Mouse (Mus musculus): ENCODE measurements around the gene Gm20422. TPM values are rescaled to one million over a fixed set of nuclear protein-coding genes. Genes with fewer than 3 reads are reported as not detected.

The Gm20422 gene
- polyA plus RNA-seq, 1 experiment, result not detected

DNA sequence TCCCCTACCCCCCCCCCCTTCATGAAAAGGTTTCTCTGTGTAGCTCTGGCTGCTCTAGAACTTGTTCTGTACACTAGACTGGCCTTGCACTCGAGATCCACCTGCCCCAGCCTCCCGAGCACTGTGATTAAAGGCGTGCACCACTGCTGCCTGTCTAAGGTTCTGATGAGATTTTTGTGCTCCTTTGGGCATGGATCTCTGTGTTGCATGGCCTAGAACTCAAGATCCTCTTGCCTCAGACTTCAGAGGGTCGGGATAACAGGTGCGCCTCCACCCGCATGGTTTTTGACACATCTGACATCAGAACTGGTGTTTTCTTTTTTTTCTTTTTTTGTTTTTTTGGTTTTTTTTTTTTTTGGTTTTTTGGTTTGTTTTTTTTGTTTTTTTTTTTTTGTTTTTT, 29.9 kb upstream of the Gm20422 start:
- Histone ChIP-seq H3K4me3 (ENCODE audit: control insufficient read depth, insufficient read depth, low read length) (no peak overlapping the region), H3K27ac (ENCODE audit: control insufficient read depth, insufficient read depth, low read length) (no peak overlapping the region), H3K36me3 (ENCODE audit: control insufficient read depth, insufficient read depth, low read length) (peaks cover 74% of the 10 kb centered on the region), H3K27me3 (ENCODE audit: control insufficient read depth, insufficient read depth, low read length) (no peaks in the 10 kb centered on the region), H3K4me1 (replicated peaks; ENCODE audit: control insufficient read depth, insufficient read depth, low read length) (peaks cover 8% of the 10 kb centered on the region)
- WGBS, result 85% methylated on average over 6 of the region's 6 CpGs
- no peak for DNase-seq
- TF ChIP-seq CTCF (IDR thresholded peaks at IDR 0.05; ENCODE audit: borderline replicate concordance, control insufficient read depth, extremely low read depth, insufficient read depth, low read length, poor library complexity) (no peak), POLR2A (IDR thresholded peaks at IDR 0.05; ENCODE audit: control insufficient read depth, extremely low read depth, insufficient read depth, low read length, poor library complexity) (no peak)

DNA sequence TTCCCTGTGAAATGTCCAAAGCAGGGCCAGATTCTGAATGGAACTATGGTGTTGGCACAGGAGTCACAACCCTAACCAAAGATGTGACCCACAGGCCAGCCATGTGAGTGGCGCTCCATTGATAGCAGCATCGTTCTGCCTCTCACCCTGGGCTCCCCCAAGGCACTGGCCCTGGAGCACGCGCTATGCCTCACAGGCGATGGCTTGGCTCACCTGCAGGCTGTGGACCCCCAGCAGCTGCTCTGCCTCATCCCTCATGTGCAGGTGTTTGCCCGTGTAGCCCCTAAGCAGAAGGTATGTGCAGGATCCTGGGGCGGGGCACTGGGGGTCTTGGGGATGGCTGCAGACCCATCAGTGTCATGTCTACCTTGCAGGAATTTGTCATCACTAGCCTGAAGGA, 28.7 kb upstream of the Gm20422 start:
- DNase-seq, result no peak
- TF ChIP-seq POLR2A (IDR thresholded peaks at IDR 0.05; ENCODE audit: control insufficient read depth, extremely low read depth, insufficient read depth, low read length, poor library complexity) (no peak), CTCF (IDR thresholded peaks at IDR 0.05; ENCODE audit: borderline replicate concordance, control insufficient read depth, extremely low read depth, insufficient read depth, low read length, poor library complexity) (no peak)
- Histone ChIP-seq H3K4me1 (replicated peaks; ENCODE audit: control insufficient read depth, insufficient read depth, low read length) (peaks cover 3% of the 10 kb centered on the region), H3K27me3 (ENCODE audit: control insufficient read depth, insufficient read depth, low read length) (no peaks in the 10 kb centered on the region), H3K4me3 (ENCODE audit: control insufficient read depth, insufficient read depth, low read length) (no peak overlapping the region), H3K36me3 (ENCODE audit: control insufficient read depth, insufficient read depth, low read length) (peaks cover 85% of the 10 kb centered on the region), H3K27ac (ENCODE audit: control insufficient read depth, insufficient read depth, low read length) (no peak overlapping the region)
- WGBS, result 95% methylated on average over 7 of the region's 7 CpGs

DNA sequence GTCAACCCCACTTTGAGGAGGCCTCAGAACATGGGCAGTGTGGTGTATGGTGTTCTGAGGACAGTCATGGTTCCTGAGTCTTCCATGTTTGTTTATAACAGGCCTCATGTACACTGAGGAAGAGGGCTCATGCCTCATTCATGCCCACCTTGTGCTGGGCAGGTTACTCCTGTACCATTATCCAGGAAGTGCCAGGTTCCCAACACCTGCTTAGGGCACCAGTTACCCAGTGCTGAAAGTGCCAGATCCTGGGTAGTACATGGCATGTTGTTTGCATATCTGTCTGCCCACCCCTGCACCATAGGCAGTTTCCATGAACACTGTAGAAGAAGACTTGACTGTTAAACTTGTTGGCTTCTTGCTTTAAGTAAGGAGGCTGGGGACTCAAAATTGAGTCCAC, 27.5 kb upstream of the Gm20422 start:
- Histone ChIP-seq H3K36me3 (ENCODE audit: control insufficient read depth, insufficient read depth, low read length) (peaks cover 91% of the 10 kb centered on the region), H3K27me3 (ENCODE audit: control insufficient read depth, insufficient read depth, low read length) (no peaks in the 10 kb centered on the region), H3K27ac (ENCODE audit: control insufficient read depth, insufficient read depth, low read length) (no peak overlapping the region), H3K4me3 (ENCODE audit: control insufficient read depth, insufficient read depth, low read length) (no peak overlapping the region), H3K4me1 (replicated peaks; ENCODE audit: control insufficient read depth, insufficient read depth, low read length) (no peaks in the 10 kb centered on the region)
- no peak for TF ChIP-seq POLR2A (IDR thresholded peaks at IDR 0.05; ENCODE audit: control insufficient read depth, extremely low read depth, insufficient read depth, low read length, poor library complexity)
- no peak for TF ChIP-seq CTCF (IDR thresholded peaks at IDR 0.05; ENCODE audit: borderline replicate concordance, control insufficient read depth, extremely low read depth, insufficient read depth, low read length, poor library complexity)
- DNase-seq, result no peak

DNA sequence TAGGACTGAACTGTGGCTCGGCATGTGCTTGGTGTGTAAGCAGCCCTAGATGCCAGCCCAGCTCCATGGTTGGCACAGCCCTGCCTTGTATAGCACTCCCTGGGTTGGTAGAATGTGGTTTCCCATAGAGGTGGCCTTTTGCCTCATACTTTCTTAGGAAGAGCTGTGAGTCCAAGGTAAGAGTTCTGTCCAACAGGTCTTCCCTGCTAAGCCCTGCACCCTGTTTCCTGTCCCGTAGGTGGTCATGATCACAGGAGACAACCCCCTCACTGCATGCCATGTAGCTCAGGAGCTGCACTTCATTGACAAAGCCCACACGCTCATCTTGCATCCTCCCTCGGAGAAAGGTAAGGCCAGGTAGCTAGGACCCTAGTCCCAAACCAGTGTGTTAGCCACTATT, 27.1 kb upstream of the Gm20422 start:
- H3K27me3 ChIP-seq (ENCODE audit: control insufficient read depth, insufficient read depth, low read length), result no peaks in the 10 kb centered on the region
- no peaks in the 10 kb centered on the region for H3K4me1 ChIP-seq (replicated peaks; ENCODE audit: control insufficient read depth, insufficient read depth, low read length)
- 94% methylated on average over 4 of the region's 4 CpGs for WGBS
- H3K4me3 ChIP-seq (ENCODE audit: control insufficient read depth, insufficient read depth, low read length), result no peak overlapping the region
- no peak overlapping the region for H3K27ac ChIP-seq (ENCODE audit: control insufficient read depth, insufficient read depth, low read length)
- H3K36me3 ChIP-seq (ENCODE audit: control insufficient read depth, insufficient read depth, low read length), result peaks cover 92% of the 10 kb centered on the region
- DNase-seq, result no peak
- TF ChIP-seq POLR2A (IDR thresholded peaks at IDR 0.05; ENCODE audit: control insufficient read depth, extremely low read depth, insufficient read depth, low read length, poor library complexity), result no peak
- TF ChIP-seq CTCF (IDR thresholded peaks at IDR 0.05; ENCODE audit: borderline replicate concordance, control insufficient read depth, extremely low read depth, insufficient read depth, low read length, poor library complexity), result no peak

DNA sequence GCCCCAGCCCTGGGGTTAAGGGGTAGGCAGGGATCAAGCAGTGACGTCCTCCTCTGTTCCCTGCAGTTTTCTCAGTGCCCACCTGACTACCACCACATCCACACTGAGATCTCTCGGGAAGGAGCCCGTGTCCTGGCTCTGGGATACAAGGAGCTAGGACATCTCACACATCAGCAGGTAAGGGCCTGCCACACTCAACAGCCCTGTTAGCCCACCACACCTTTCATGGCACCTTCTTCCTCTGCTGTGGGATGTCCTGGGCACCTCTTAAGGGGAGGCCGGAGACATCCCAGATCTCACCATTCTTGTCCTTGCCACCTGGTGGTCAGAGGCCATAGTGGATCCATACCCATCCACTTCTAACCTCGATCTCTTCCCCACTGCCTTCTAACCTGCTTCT, 25.3 kb upstream of the Gm20422 start:
- H3K27ac ChIP-seq (ENCODE audit: control insufficient read depth, insufficient read depth, low read length), result no peak overlapping the region
- no peaks in the 10 kb centered on the region for H3K27me3 ChIP-seq (ENCODE audit: control insufficient read depth, insufficient read depth, low read length)
- H3K36me3 ChIP-seq (ENCODE audit: control insufficient read depth, insufficient read depth, low read length), result peaks cover 88% of the 10 kb centered on the region
- DNase-seq, result no peak
- no peaks in the 10 kb centered on the region for H3K4me1 ChIP-seq (replicated peaks; ENCODE audit: control insufficient read depth, insufficient read depth, low read length)
- TF ChIP-seq POLR2A (IDR thresholded peaks at IDR 0.05; ENCODE audit: control insufficient read depth, extremely low read depth, insufficient read depth, low read length, poor library complexity) (no peak), CTCF (IDR thresholded peaks at IDR 0.05; ENCODE audit: borderline replicate concordance, control insufficient read depth, extremely low read depth, insufficient read depth, low read length, poor library complexity) (no peak)
- WGBS, result 96% methylated on average over 5 of the region's 5 CpGs
- H3K4me3 ChIP-seq (ENCODE audit: control insufficient read depth, insufficient read depth, low read length), result no peak overlapping the region

DNA sequence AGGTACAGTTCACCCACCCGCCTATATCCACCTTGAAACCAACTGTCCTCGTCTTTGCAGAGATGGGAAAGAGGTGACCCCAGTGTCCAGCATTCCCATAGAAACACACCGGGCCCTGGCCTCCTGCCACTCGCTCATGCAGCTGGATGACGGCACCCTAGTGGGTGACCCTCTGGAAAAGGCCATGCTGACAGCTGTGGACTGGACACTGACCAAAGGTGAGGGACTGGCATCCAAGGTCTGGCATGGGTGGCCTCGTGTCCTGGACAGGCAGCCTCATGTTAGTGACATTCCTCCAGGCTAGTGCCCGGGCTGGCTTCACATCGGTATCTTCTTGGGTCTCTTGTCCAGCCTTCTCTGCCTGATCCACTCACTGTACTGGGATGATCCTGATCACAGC, 24.6 kb upstream of the Gm20422 start:
- no peak for DNase-seq
- no peak for TF ChIP-seq CTCF (IDR thresholded peaks at IDR 0.05; ENCODE audit: borderline replicate concordance, control insufficient read depth, extremely low read depth, insufficient read depth, low read length, poor library complexity)
- no peak for TF ChIP-seq POLR2A (IDR thresholded peaks at IDR 0.05; ENCODE audit: control insufficient read depth, extremely low read depth, insufficient read depth, low read length, poor library complexity)
- Histone ChIP-seq H3K36me3 (ENCODE audit: control insufficient read depth, insufficient read depth, low read length) (peaks cover 84% of the 10 kb centered on the region), H3K27ac (ENCODE audit: control insufficient read depth, insufficient read depth, low read length) (no peak overlapping the region), H3K27me3 (ENCODE audit: control insufficient read depth, insufficient read depth, low read length) (no peaks in the 10 kb centered on the region), H3K4me1 (replicated peaks; ENCODE audit: control insufficient read depth, insufficient read depth, low read length) (no peaks in the 10 kb centered on the region), H3K4me3 (ENCODE audit: control insufficient read depth, insufficient read depth, low read length) (no peak overlapping the region)
- 99% methylated on average over 8 of the region's 8 CpGs for WGBS

DNA sequence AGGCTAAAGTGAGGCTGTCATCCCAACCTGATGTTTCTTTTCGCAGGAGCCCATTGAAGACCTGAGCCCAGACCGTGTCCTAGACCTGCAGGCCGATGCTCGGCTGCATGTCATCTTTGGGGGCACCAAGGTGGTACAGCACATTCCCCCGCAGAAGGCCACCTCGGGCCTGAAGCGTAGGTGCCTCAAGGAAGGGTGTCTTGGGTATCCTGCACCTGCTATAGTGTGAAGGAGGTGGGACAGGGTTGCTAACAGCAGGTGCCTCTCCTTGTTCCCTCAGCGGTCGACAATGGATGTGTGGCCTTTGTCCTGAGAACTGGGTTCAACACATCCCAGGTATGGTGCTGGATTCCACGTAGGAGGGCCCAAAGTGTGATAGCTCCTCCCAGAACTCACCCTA, 23.0 kb upstream of the Gm20422 start:
- no peak overlapping the region for H3K4me3 ChIP-seq (ENCODE audit: control insufficient read depth, insufficient read depth, low read length)
- H3K36me3 ChIP-seq (ENCODE audit: control insufficient read depth, insufficient read depth, low read length), result peaks cover 68% of the 10 kb centered on the region
- TF ChIP-seq CTCF (IDR thresholded peaks at IDR 0.05; ENCODE audit: borderline replicate concordance, control insufficient read depth, extremely low read depth, insufficient read depth, low read length, poor library complexity) (no peak), POLR2A (IDR thresholded peaks at IDR 0.05; ENCODE audit: control insufficient read depth, extremely low read depth, insufficient read depth, low read length, poor library complexity) (no peak)
- no peaks in the 10 kb centered on the region for H3K27me3 ChIP-seq (ENCODE audit: control insufficient read depth, insufficient read depth, low read length)
- no peak for DNase-seq
- peaks cover 3% of the 10 kb centered on the region for H3K4me1 ChIP-seq (replicated peaks; ENCODE audit: control insufficient read depth, insufficient read depth, low read length)
- H3K27ac ChIP-seq (ENCODE audit: control insufficient read depth, insufficient read depth, low read length), result no peak overlapping the region
- 96% methylated on average over 10 of the region's 10 CpGs for WGBS
